Mouse (Mus musculus): ENCODE results near the gene Efna2. TPM values are rescaled to one million over a fixed set of nuclear protein-coding genes. Genes with fewer than 3 reads are reported as not detected.
A peak's percentile ranks its signal among the peaks of the same experiment; 100 is the strongest.

Efna2 gene
- polyA plus RNA-seq, 1 experiment from 2014 or later: 39.5 TPM

DNA sequence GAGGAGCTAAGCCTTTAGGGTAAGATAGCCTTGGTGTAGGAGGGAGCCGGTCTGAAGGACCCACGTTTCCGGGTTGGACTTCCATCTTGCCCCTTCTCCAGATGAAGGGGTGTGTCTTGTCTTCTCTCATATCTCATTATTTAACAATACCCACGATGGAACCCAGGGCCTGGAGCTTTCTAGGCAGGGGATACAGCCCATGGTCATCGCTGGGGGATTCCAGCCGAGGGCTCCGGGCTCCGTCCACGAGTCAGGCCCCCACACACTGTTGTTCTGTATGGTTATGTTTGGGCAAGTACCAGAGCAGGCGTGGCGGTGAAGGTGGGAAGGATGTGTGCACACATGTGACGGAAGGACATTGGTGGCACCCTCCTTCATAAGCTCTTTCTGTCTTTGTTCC lies 35.1 kb upstream of the Efna2 start:
- no peak for ATAC-seq (ENCODE audit: low FRiP score, low read depth)
- Histone ChIP-seq H3K27me3 (peaks cover 9% of the 10 kb centered on the region; the same call in 1 of the 2 replicates), H3K4me1 (peaks cover 65% of the 10 kb centered on the region), H3K9me3 (no peaks in the 10 kb centered on the region), H3K36me3 (peaks cover 37% of the 10 kb centered on the region), H3K4me3 (no peak overlapping the region), H3K9ac (peak overlapping the region; percentile 39; the same call in 1 of the 2 replicates), H3K27ac (no peak overlapping the region), H3K4me2 (replicated peaks) (no peak overlapping the region)
- WGBS: 93% methylated on average over 12 of the region's 12 CpGs

- peak overlapping the region; percentile 10; the same call in 1 of the 2 replicates for H3K4me3 ChIP-seq
- peaks cover 4% of the 10 kb centered on the region; the same call in 1 of the 2 replicates for H3K27me3 ChIP-seq
- H3K36me3 ChIP-seq: peaks cover 42% of the 10 kb centered on the region
- H3K9me3 ChIP-seq: no peaks in the 10 kb centered on the region
- WGBS: 74% methylated on average over 20 of the region's 20 CpGs
- 0 out of 2 replicates have a peak overlapping the region, but pooled peaks have one; percentile 19 for H3K9ac ChIP-seq
- H3K4me2 ChIP-seq (replicated peaks): 0 out of 2 replicates have a peak overlapping the region, but pooled peaks have one; percentile 9
- H3K4me1 ChIP-seq: peaks cover 59% of the 10 kb centered on the region
- no peak for ATAC-seq (ENCODE audit: low FRiP score, low read depth)
- peak overlapping the region; percentile 10; the same call in 1 of the 2 replicates for H3K27ac ChIP-seq
Observed at GRCm38 (mm10) chr10:80144864-80145838, 34.1 kb upstream of the Efna2 start.

GRCm38 (mm10) chr10:80145896-80146295 lies 33.4 kb upstream of the Efna2 start:
- no peak for ATAC-seq (ENCODE audit: low FRiP score, low read depth)
- Histone ChIP-seq H3K27me3 (no peaks in the 10 kb centered on the region), H3K27ac (peak overlapping the region; percentile 10; the same call in 1 of the 2 replicates), H3K36me3 (peaks cover 42% of the 10 kb centered on the region), H3K4me1 (peaks cover 57% of the 10 kb centered on the region), H3K9me3 (no peaks in the 10 kb centered on the region), H3K4me3 (peak overlapping the region; percentile 10; the same call in 1 of the 2 replicates), H3K4me2 (replicated peaks) (0 out of 2 replicates have a peak overlapping the region, but pooled peaks have one; percentile 9), H3K9ac (0 out of 2 replicates have a peak overlapping the region, but pooled peaks have one; percentile 19)
- WGBS: 87% methylated on average over 6 of the region's 6 CpGs

GRCm38 (mm10) chr10:80146568-80147011 lies 32.7 kb upstream of the Efna2 start:
- Histone ChIP-seq H3K27me3 (no peaks in the 10 kb centered on the region), H3K27ac (peak overlapping the region; percentile 100; the same call in 1 of the 2 replicates), H3K4me1 (peaks cover 52% of the 10 kb centered on the region), H3K36me3 (peaks cover 49% of the 10 kb centered on the region), H3K4me3 (peak overlapping the region; percentile 98; the same call in 1 of the 2 replicates), H3K9me3 (no peaks in the 10 kb centered on the region), H3K4me2 (replicated peaks) (0 out of 2 replicates have a peak overlapping the region, but pooled peaks have one; percentile 65), H3K9ac (peak overlapping the region; percentile 36; the same call in 1 of the 2 replicates)
- 76% methylated on average over 4 of the region's 4 CpGs for WGBS
- no peak for ATAC-seq (ENCODE audit: low FRiP score, low read depth)

GRCm38 (mm10) chr10:80147146-80147718 lies 32.0 kb upstream of the Efna2 start:
- Histone ChIP-seq H3K4me2 (replicated peaks) (peak overlapping the region; percentile 65), H3K36me3 (peaks cover 55% of the 10 kb centered on the region), H3K9ac (peak overlapping the region; percentile 92), H3K27ac (peak overlapping the region; percentile 100), H3K4me3 (peak overlapping the region; percentile 98), H3K27me3 (no peaks in the 10 kb centered on the region), H3K4me1 (peaks cover 55% of the 10 kb centered on the region), H3K9me3 (no peaks in the 10 kb centered on the region)
- no peak for ATAC-seq (ENCODE audit: low FRiP score, low read depth)
- WGBS: 76% methylated on average over 5 of the region's 5 CpGs

DNA sequence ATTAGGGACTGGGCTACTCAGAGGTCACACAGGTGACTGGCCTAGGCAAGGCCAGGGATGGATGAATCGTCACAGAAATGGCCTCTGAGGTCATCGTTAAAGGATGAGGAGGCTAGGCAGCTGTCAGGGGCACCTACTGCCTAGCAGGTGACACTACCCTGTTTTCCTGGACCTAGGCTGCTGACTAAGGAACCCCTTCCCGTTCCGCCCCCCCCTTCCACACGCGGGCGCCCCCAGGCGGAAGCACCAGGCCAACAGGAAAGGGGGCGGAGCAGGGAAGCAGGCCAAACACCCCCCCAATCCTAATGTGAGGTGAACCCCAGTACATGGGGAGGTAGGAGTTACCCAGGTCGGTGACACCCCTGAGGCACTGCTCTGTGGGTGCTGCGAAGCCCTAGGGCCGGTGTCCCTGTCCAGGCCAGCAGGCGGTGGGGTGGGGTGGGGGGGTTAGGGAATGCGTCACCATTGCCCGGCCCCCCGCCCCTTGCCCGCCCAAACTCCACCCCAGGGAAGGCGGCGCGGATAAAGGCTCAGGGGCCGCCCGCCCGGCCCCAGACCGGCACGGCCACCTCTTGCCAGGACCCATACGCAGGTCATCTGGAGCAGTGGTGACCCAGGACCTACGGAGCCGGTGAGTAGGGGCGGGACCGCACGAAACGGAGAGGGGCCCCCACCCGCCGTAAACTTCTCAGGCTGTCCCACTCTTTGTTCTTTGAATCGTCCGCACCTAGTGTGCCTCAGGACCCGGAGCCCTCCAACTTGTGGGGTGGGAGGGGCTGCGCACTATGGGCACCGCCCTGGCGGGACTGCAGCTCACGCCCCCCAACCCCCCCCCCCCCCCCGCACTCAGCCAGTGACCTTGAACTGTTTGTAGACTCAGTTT lies 31.3 kb upstream of the Efna2 start, which contains the start of gene Midn:
Midn (plus strand) TSS at position 554 of the 883 bp plus-strand sequence.
- peaks cover 57% of the 10 kb centered on the region for H3K4me1 ChIP-seq
- H3K9me3 ChIP-seq: no peaks in the 10 kb centered on the region
- peak; percentile 45 for ATAC-seq (ENCODE audit: low FRiP score, low read depth)
- peak within 1 kb of the TSS; percentile 65 for H3K4me2 ChIP-seq (replicated peaks)
- peak within 1 kb of the TSS; percentile 98 for H3K4me3 ChIP-seq
- WGBS: 1% methylated on average over 38 of the region's 42 CpGs
- peak within 1 kb of the TSS; percentile 92 for H3K9ac ChIP-seq
- H3K27me3 ChIP-seq: no peaks in the 10 kb centered on the region
- peak within 1 kb of the TSS; percentile 100 for H3K27ac ChIP-seq
- peaks cover 62% of the 10 kb centered on the region for H3K36me3 ChIP-seq

- H3K4me1 ChIP-seq: peaks cover 57% of the 10 kb centered on the region
- peaks cover 65% of the 10 kb centered on the region for H3K36me3 ChIP-seq
- under 1% methylated on average over 57 of the region's 57 CpGs for WGBS
Observed at GRCm38 (mm10) chr10:80148610-80149290, 30.5 kb upstream of the Efna2 start.

GRCm38 (mm10) chr10:80149291-80150225 lies 29.7 kb upstream of the Efna2 start:
- Histone ChIP-seq H3K4me3 (peak overlapping the region; percentile 98), H3K4me1 (peaks cover 63% of the 10 kb centered on the region), H3K36me3 (peaks cover 65% of the 10 kb centered on the region), H3K9me3 (no peaks in the 10 kb centered on the region), H3K27ac (peak overlapping the region; percentile 100), H3K27me3 (no peaks in the 10 kb centered on the region), H3K9ac (peak overlapping the region; percentile 100), H3K4me2 (replicated peaks) (peak overlapping the region; percentile 93)
- WGBS: under 1% methylated on average over 79 of the region's 88 CpGs
- peak; percentile 85 for ATAC-seq (ENCODE audit: low FRiP score, low read depth)

More at GRCm38 (mm10) chr10:80148610-80149290, 30.5 kb upstream of the Efna2 start:
- Histone ChIP-seq H3K9me3 (no peaks in the 10 kb centered on the region), H3K27ac (peak overlapping the region; percentile 100), H3K4me2 (replicated peaks) (peak overlapping the region; percentile 65), H3K9ac (peak overlapping the region; percentile 92), H3K27me3 (no peaks in the 10 kb centered on the region), H3K4me3 (peak overlapping the region; percentile 98)
- peak; percentile 26 for ATAC-seq (ENCODE audit: low FRiP score, low read depth)

DNA sequence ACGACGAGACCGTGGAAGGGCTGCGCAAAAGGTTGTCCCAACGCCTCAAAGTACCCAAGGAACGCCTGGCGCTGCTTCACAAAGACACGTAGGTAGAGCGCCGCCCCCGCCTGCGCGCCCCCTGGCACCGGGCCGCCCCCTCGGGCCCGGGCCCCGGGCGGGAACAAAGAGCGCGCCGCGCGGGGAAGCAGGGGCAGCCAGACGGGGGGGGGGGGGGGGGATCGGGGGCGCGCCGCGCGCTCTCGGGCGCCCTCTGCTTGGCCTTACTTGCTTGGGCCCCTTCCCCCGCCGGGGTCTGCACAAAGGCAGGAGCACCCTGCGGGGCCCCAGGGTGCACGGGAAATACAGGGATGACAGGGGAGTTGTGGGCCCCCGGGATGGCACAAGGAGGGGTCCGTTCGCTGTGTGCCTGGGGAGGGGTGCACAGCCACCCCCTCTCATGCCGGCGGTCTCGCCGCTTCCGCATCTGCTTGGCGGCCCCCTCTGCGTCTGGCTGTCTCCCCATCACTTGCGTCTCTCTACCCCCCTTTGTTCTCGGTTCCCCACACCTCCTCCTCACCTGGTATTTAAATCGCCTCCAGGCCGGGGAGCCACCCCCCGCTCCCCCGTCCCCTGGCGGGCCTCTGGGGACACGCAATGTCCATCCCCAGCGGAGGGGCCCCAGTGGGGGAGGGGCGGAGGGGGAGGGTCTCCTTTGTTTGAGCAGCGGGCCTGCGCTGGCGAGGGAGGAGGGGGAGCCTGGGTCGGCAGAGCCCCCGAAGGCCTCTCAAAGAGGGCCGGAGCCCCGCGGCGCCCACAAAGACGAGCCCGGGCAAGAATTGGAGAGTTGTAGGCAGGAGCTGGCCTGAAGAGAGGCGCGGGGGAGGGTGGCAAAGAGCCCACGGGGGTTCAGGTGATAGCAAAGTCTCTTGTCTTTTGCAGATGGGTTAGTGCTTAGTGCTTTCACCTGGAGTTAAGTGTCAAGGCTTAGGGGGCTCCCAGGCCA lies 28.8 kb upstream of the Efna2 start:
- Histone ChIP-seq H3K9me3 (no peaks in the 10 kb centered on the region), H3K36me3 (peaks cover 65% of the 10 kb centered on the region), H3K27me3 (no peaks in the 10 kb centered on the region), H3K4me3 (peak overlapping the region; percentile 98), H3K4me2 (replicated peaks) (peak overlapping the region; percentile 93), H3K4me1 (peaks cover 67% of the 10 kb centered on the region), H3K9ac (peak overlapping the region; percentile 100), H3K27ac (peak overlapping the region; percentile 100)
- 1% methylated on average over 50 of the region's 71 CpGs for whole genome bisulfite sequencing
- ATAC-seq (ENCODE audit: low FRiP score, low read depth): no peak

All from limb, embryonic 13.5 days (tissue).